Mouse (Mus musculus) liver, adult 2 months (tissue): Measurements from ENCODE around the gene Ube2z. TPM values are rescaled to one million over a fixed set of nuclear protein-coding genes. Genes with fewer than 3 reads are reported as not detected.

Experiments used
- DNase-seq: peaks from one replicate; pipeline ENCODE4 v3.0.0-alpha.2; 2011; ENCODE audit warnings: low read depth, low spot score; ENCODE audit errors: extremely low read depth
- H3K27ac ChIP-seq: fragments of 200-500 bp; replicated peaks from 2 replicates; pipeline ENCODE4 v1.5.1; 2012; ENCODE audit warnings: low read depth, mild to moderate bottlenecking, control low read depth, inconsistent platforms, low read length; ENCODE audit not compliant: insufficient read depth
- H3K27me3 ChIP-seq: fragments of 200-500 bp; 2 replicates; pipeline ENCODE4 v1.6.1; 2012; ENCODE audit warnings: mild to moderate bottlenecking, moderate library complexity, low read length, inconsistent platforms; ENCODE audit not compliant: control insufficient read depth, insufficient read depth
- H3K36me3 ChIP-seq: fragments of 200-500 bp; 2 replicates; pipeline ENCODE4 v1.6.1; 2012; ENCODE audit warnings: low read length, inconsistent platforms; ENCODE audit not compliant: control insufficient read depth, insufficient read depth
- H3K4me1 ChIP-seq: fragments of 200-500 bp; 2 replicates; pipeline ENCODE4 v1.6.1; 2011; ENCODE audit warnings: low read length; ENCODE audit not compliant: control insufficient read depth, insufficient read depth
- H3K4me3 ChIP-seq: fragments of 200-500 bp; 2 replicates; pipeline ENCODE4 v1.5.1; 2011; ENCODE audit warnings: low read depth, mild to moderate bottlenecking, control low read depth, low read length, moderate library complexity; ENCODE audit not compliant: insufficient read depth
- H3K79me2 ChIP-seq: fragments of 200-500 bp; 2 replicates; pipeline ENCODE4 v1.6.1; 2012; ENCODE audit warnings: inconsistent platforms, mild to moderate bottlenecking, low read length, moderate library complexity; ENCODE audit not compliant: control insufficient read depth, insufficient read depth
- H3K9ac ChIP-seq: fragments of 200-500 bp; 2 replicates; pipeline ENCODE4 v1.6.1; 2012; ENCODE audit warnings: low read depth, mild to moderate bottlenecking, control low read depth, inconsistent platforms, low read length
- CTCF ChIP-seq: fragments of 200-500 bp; IDR thresholded peaks from 2 replicates; pipeline ENCODE4 v1.5.1; 2011; ENCODE audit warnings: low read depth, low read length, control low read depth
- POLR2A ChIP-seq: fragments of 200-500 bp; IDR thresholded peaks from 2 replicates; pipeline ENCODE4 v1.6.1; 2011; ENCODE audit warnings: low read length, control low read depth; ENCODE audit not compliant: insufficient read depth; ENCODE audit errors: extremely low read depth
- WGBS: fragments of 180-500 bp; shearing (Covaris S2); methylation state at CpG from one replicate; pipeline ENCODE4 v1.1.7; 2018; 5-methylcytosine and 5-hydroxymethylcytosine counted together
- polyA plus RNA-seq: library from polyadenylated mRNA; depleted of rRNA; stranded (reverse); fragments of >200 nt; gene quantifications from 2 replicates; pipeline ENCODE4 v1.2.3, GENCODE M21; 2012
- total RNA-seq: library from RNA; depleted of rRNA; stranded (reverse); fragments of >200 nt; gene quantifications from 2 replicates; pipeline ENCODE4 v1.2.3, GENCODE M21; 2014

The Ube2z gene
- total and polyA plus RNA-seq, 2 experiments = 18.6 to 22.8 TPM

DNA sequence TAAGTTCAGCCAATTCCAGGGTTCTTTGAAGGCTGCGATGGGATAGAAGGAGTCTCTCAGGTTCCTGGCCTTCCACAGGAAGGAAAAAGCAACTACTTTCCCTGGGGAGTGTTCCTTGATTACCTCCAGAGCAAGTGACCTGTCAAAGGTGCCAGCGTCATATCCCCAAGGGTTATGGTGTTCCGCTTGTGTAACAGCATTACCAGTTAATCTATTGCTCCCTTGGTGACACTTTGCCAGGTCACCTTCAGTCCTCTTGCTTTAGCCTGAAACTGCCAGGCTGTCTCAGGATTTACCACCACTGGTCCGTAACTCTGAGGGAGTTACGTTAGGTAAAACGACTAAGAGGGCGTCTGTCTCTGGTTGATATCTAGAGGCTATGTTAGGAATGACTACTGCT lies 5.2 kb upstream of the Ube2z start:
- TF ChIP-seq CTCF (no peak), POLR2A (no peak)
- Histone ChIP-seq H3K9ac (no peak overlapping the region), H3K27ac (no peak overlapping the region), H3K79me2 (peaks cover 6% of the 10 kb centered on the region; the same call in 1 of the 2 replicates), H3K4me1 (peaks cover 16% of the 10 kb centered on the region), H3K36me3 (peaks cover 12% of the 10 kb centered on the region), H3K4me3 (no peak overlapping the region), H3K27me3 (no peaks in the 10 kb centered on the region)
- WGBS = 90% methylated on average over 7 of the region's 7 CpGs
- DNase-seq = peak; percentile 25

DNA sequence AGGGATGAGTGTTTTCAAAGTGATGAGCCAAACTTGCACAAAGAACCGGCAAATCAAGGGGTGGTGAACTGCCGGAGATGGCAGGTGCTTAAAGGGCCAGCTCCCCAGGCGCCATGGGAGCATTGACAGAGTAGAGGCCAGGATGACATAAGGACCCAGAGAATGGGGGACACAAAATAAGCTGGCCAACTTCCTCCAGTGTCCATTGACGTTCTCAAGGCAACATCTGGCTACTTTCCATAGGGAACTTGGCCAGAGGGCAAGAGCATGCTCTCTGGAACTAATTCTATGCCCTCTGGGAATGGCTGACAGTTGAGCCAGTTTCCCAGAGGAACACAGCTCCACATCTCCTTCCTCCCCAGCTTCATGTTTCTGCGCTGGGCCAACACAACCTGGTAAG lies 3.0 kb upstream of the Ube2z start:
- Histone ChIP-seq H3K27ac (no peak overlapping the region), H3K36me3 (peaks cover 12% of the 10 kb centered on the region), H3K79me2 (peaks cover 11% of the 10 kb centered on the region; the same call in 1 of the 2 replicates), H3K9ac (no peak overlapping the region), H3K4me3 (no peak overlapping the region), H3K4me1 (peaks cover 13% of the 10 kb centered on the region), H3K27me3 (no peaks in the 10 kb centered on the region)
- 48% methylated on average over 5 of the region's 5 CpGs for WGBS
- TF ChIP-seq POLR2A (no peak), CTCF (no peak)
- DNase-seq = peak; percentile 61

- no peak for TF ChIP-seq POLR2A
- TF ChIP-seq CTCF = no peak
- no peak for DNase-seq
- no peaks in the 10 kb centered on the region for H3K27me3 ChIP-seq
- H3K36me3 ChIP-seq = peaks cover 11% of the 10 kb centered on the region; the same call in 1 of the 2 replicates
- peaks cover 11% of the 10 kb centered on the region; the same call in 1 of the 2 replicates for H3K79me2 ChIP-seq
- H3K4me1 ChIP-seq = peaks cover 13% of the 10 kb centered on the region
- WGBS = under 1% methylated on average over 60 of the region's 64 CpGs
- peak overlapping the region; percentile 98 for H3K4me3 ChIP-seq
- peak overlapping the region; percentile 81 for H3K27ac ChIP-seq
- peak overlapping the region; percentile 97 for H3K9ac ChIP-seq
Observed at GRCm38 (mm10) chr11:96064521-96065214, 520 bp downstream of the Ube2z start.

GRCm38 (mm10) chr11:96058309-96058708 lies 6.9 kb downstream of the Ube2z start:
- 0 out of 2 replicates have a peak, but pooled peaks cover under 1% of the 10 kb centered on the region for H3K4me1 ChIP-seq
- no peak for DNase-seq
- H3K79me2 ChIP-seq = peaks cover 3% of the 10 kb centered on the region; the same call in 1 of the 2 replicates
- no peaks in the 10 kb centered on the region for H3K27me3 ChIP-seq
- peaks cover 51% of the 10 kb centered on the region for H3K36me3 ChIP-seq
- TF ChIP-seq POLR2A = no peak
- TF ChIP-seq CTCF = no peak
- WGBS = 53% methylated on average over 4 of the region's 4 CpGs
- H3K27ac ChIP-seq = no peak overlapping the region
- no peak overlapping the region for H3K4me3 ChIP-seq
- H3K9ac ChIP-seq = no peak overlapping the region

GRCm38 (mm10) chr11:96050854-96051253 lies 14.3 kb downstream of the Ube2z start:
- Histone ChIP-seq H3K4me1 (no peaks in the 10 kb centered on the region; the same call in 1 of the 2 replicates), H3K4me3 (no peak overlapping the region), H3K9ac (no peak overlapping the region), H3K79me2 (no peaks in the 10 kb centered on the region; the same call in 1 of the 2 replicates), H3K27ac (no peak overlapping the region), H3K27me3 (no peaks in the 10 kb centered on the region), H3K36me3 (peaks cover 73% of the 10 kb centered on the region)
- no peak for DNase-seq
- TF ChIP-seq POLR2A = no peak
- TF ChIP-seq CTCF = no peak
- WGBS = 80% methylated on average over 3 of the region's 3 CpGs

DNA sequence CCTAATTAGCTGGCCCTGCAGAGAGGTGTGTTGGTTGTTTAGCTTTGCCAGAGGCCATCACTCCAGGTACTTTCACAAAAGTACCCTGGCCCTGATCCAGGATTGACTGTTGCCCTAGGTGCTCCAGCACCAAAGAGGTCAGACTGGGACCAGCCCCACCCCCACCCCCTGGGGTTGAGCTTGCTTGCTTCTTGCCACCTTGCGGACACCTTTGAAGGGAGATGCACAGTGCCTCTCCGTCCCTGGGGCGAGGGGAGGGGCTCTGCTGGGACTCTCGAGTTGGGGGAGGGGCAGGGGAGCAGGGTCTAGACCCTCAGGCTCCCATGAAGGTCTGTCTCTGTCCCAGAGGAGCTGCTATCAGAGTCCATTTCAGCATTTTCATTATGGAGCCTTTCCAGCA lies 15.2 kb downstream of the Ube2z start:
- TF ChIP-seq POLR2A = no peak
- TF ChIP-seq CTCF = no peak
- H3K36me3 ChIP-seq = peaks cover 66% of the 10 kb centered on the region
- no peak overlapping the region for H3K9ac ChIP-seq
- H3K4me3 ChIP-seq = no peak overlapping the region
- no peak overlapping the region for H3K27ac ChIP-seq
- H3K27me3 ChIP-seq = no peaks in the 10 kb centered on the region
- H3K79me2 ChIP-seq = no peaks in the 10 kb centered on the region; the same call in 1 of the 2 replicates
- peak; percentile 35 for DNase-seq
- 72% methylated on average over 4 of the region's 4 CpGs for WGBS
- no peaks in the 10 kb centered on the region; the same call in 1 of the 2 replicates for H3K4me1 ChIP-seq
